Mouse (Mus musculus): ENCODE measurements at regions not wholly inside any gene's neighbourhood (a gene's known extent, or its start where the extent isn't known, plus 50 kb on each side); places are given as distances from the start of the nearest gene placed in this dataset.

GRCm38 (mm10) chr5:82472146-82472545, 882.8 kb downstream of the Tecrl start:
- no peaks in the 10 kb centered on the region for H3K36me3 ChIP-seq (ENCODE audit: control insufficient read depth, insufficient read depth, low read length)
- 77% methylated on average over 2 of the region's 2 CpGs for WGBS
- no peak overlapping the region for H3K27ac ChIP-seq (replicated peaks)
- H3K9ac ChIP-seq (ENCODE audit: low read length): no peak overlapping the region
- TF ChIP-seq CTCF (IDR thresholded peaks at IDR 0.05; ENCODE audit: low read depth): no peak
- TF ChIP-seq EP300 (optimal IDR thresholded peaks at IDR 0.05): no peak
- DNase-seq (ENCODE audit: low spot score): no peak
- H3K4me1 ChIP-seq (replicated peaks; ENCODE audit: control insufficient read depth, insufficient read depth): no peaks in the 10 kb centered on the region
- no peak overlapping the region for H3K4me3 ChIP-seq (ENCODE audit: low read depth, low read length)
- no peak for ATAC-seq (ENCODE audit: low FRiP score, low TSS enrichment)
- H3K9me3 ChIP-seq (ENCODE audit: control insufficient read depth, low read length): no peaks in the 10 kb centered on the region
- no peak overlapping the region for H3K4me2 ChIP-seq (replicated peaks; ENCODE audit: low read depth)
- H3K27me3 ChIP-seq (ENCODE audit: control insufficient read depth, insufficient read depth, low read length): no peaks in the 10 kb centered on the region

- no peak for DNase-seq (ENCODE audit: low spot score)
- no peak overlapping the region for H3K4me3 ChIP-seq (ENCODE audit: low read depth, low read length)
- no peak overlapping the region for H3K4me2 ChIP-seq (replicated peaks; ENCODE audit: low read depth)
- 86% methylated on average over 2 of the region's 2 CpGs for WGBS
- ATAC-seq (ENCODE audit: low FRiP score, low TSS enrichment): no peak
- H3K9ac ChIP-seq (ENCODE audit: low read length): no peak overlapping the region
- no peaks in the 10 kb centered on the region for H3K27me3 ChIP-seq (ENCODE audit: control insufficient read depth, insufficient read depth, low read length)
- no peaks in the 10 kb centered on the region for H3K4me1 ChIP-seq (replicated peaks; ENCODE audit: control insufficient read depth, insufficient read depth)
- no peaks in the 10 kb centered on the region for H3K9me3 ChIP-seq (ENCODE audit: control insufficient read depth, low read length)
- TF ChIP-seq EP300 (optimal IDR thresholded peaks at IDR 0.05) (no peak), CTCF (IDR thresholded peaks at IDR 0.05; ENCODE audit: low read depth) (no peak)
- no peak overlapping the region for H3K27ac ChIP-seq (replicated peaks)
- H3K36me3 ChIP-seq (ENCODE audit: control insufficient read depth, insufficient read depth, low read length): no peaks in the 10 kb centered on the region
Measured at GRCm38 (mm10) chr5:82464272-82464671, 890.7 kb downstream of the Tecrl start.

GRCm38 (mm10) chr5:82441288-82441687, 913.7 kb downstream of the Tecrl start:
- WGBS: 54% methylated on average over 4 of the region's 4 CpGs
- Histone ChIP-seq H3K9me3 (ENCODE audit: control insufficient read depth, low read length) (no peaks in the 10 kb centered on the region), H3K36me3 (ENCODE audit: control insufficient read depth, insufficient read depth, low read length) (no peaks in the 10 kb centered on the region), H3K27ac (replicated peaks) (no peak overlapping the region), H3K4me2 (replicated peaks; ENCODE audit: low read depth) (no peak overlapping the region), H3K9ac (ENCODE audit: low read length) (no peak overlapping the region), H3K4me3 (ENCODE audit: low read depth, low read length) (no peak overlapping the region), H3K4me1 (replicated peaks; ENCODE audit: control insufficient read depth, insufficient read depth) (no peaks in the 10 kb centered on the region), H3K27me3 (ENCODE audit: control insufficient read depth, insufficient read depth, low read length) (no peaks in the 10 kb centered on the region)
- no peak for TF ChIP-seq CTCF (IDR thresholded peaks at IDR 0.05; ENCODE audit: low read depth)
- ATAC-seq (ENCODE audit: low FRiP score, low TSS enrichment) (no peak), DNase-seq (ENCODE audit: low spot score) (no peak)

- Histone ChIP-seq H3K4me2 (replicated peaks; ENCODE audit: low read depth) (no peak overlapping the region), H3K36me3 (ENCODE audit: control insufficient read depth, insufficient read depth, low read length) (no peaks in the 10 kb centered on the region), H3K4me3 (ENCODE audit: low read depth, low read length) (no peak overlapping the region), H3K27me3 (ENCODE audit: control insufficient read depth, insufficient read depth, low read length) (no peaks in the 10 kb centered on the region), H3K27ac (replicated peaks) (no peak overlapping the region), H3K4me1 (replicated peaks; ENCODE audit: control insufficient read depth, insufficient read depth) (no peaks in the 10 kb centered on the region), H3K9ac (ENCODE audit: low read length) (no peak overlapping the region), H3K9me3 (ENCODE audit: control insufficient read depth, low read length) (no peaks in the 10 kb centered on the region)
- no peak for TF ChIP-seq EP300 (optimal IDR thresholded peaks at IDR 0.05)
- TF ChIP-seq CTCF (IDR thresholded peaks at IDR 0.05; ENCODE audit: low read depth): no peak
- no peak for ATAC-seq (ENCODE audit: low FRiP score, low TSS enrichment)
- 66% methylated on average over 2 of the region's 2 CpGs for WGBS
- DNase-seq (ENCODE audit: low spot score): no peak
Measured at GRCm38 (mm10) chr5:82440126-82440525, 914.9 kb downstream of the Tecrl start.

- H3K36me3 ChIP-seq (ENCODE audit: control insufficient read depth, insufficient read depth, low read length): no peaks in the 10 kb centered on the region
- no peak overlapping the region for H3K4me2 ChIP-seq (replicated peaks; ENCODE audit: low read depth)
- DNase-seq (ENCODE audit: low spot score) (no peak), ATAC-seq (ENCODE audit: low FRiP score, low TSS enrichment) (no peak)
- no peak overlapping the region for H3K27ac ChIP-seq (replicated peaks)
- no peak for TF ChIP-seq CTCF (IDR thresholded peaks at IDR 0.05; ENCODE audit: low read depth)
- TF ChIP-seq EP300 (optimal IDR thresholded peaks at IDR 0.05): no peak
- H3K4me3 ChIP-seq (ENCODE audit: low read depth, low read length): no peak overlapping the region
- no peaks in the 10 kb centered on the region for H3K9me3 ChIP-seq (ENCODE audit: control insufficient read depth, low read length)
- H3K4me1 ChIP-seq (replicated peaks; ENCODE audit: control insufficient read depth, insufficient read depth): no peaks in the 10 kb centered on the region
- no peaks in the 10 kb centered on the region for H3K27me3 ChIP-seq (ENCODE audit: control insufficient read depth, insufficient read depth, low read length)
- no peak overlapping the region for H3K9ac ChIP-seq (ENCODE audit: low read length)
Measured at GRCm38 (mm10) chr5:82420396-82420795, 934.6 kb downstream of the Tecrl start.

GRCm38 (mm10) chr5:82396632-82397234, 958.3 kb downstream of the Tecrl start:
- Histone ChIP-seq H3K9me3 (ENCODE audit: control insufficient read depth, low read length) (no peaks in the 10 kb centered on the region), H3K4me3 (ENCODE audit: low read depth, low read length) (no peak overlapping the region), H3K36me3 (ENCODE audit: control insufficient read depth, insufficient read depth, low read length) (no peaks in the 10 kb centered on the region), H3K4me1 (replicated peaks; ENCODE audit: control insufficient read depth, insufficient read depth) (no peaks in the 10 kb centered on the region), H3K27ac (replicated peaks) (no peak overlapping the region), H3K9ac (ENCODE audit: low read length) (no peak overlapping the region), H3K27me3 (ENCODE audit: control insufficient read depth, insufficient read depth, low read length) (no peaks in the 10 kb centered on the region), H3K4me2 (replicated peaks; ENCODE audit: low read depth) (no peak overlapping the region)
- TF ChIP-seq EP300 (optimal IDR thresholded peaks at IDR 0.05): no peak
- whole genome bisulfite sequencing: 64% methylated on average over 5 of the region's 5 CpGs
- ATAC-seq (ENCODE audit: low FRiP score, low TSS enrichment): no peak
- DNase-seq (ENCODE audit: low spot score): no peak

Measured in stomach, postnatal 0 days (tissue).